Mouse (Mus musculus) midbrain, postnatal 0 days (tissue): Measurements from ENCODE around the gene Aldoc. TPM values are rescaled to one million over a fixed set of nuclear protein-coding genes. Genes with fewer than 3 reads are reported as not detected.

Experiments
- ATAC-seq: fragments of 200-750 bp; cut with Nextera tagmentation; 2 replicates; pipeline ENCODE4 v1.8.0; 2017; ENCODE audit warnings: moderate number of reproducible peaks, mild to moderate bottlenecking, moderate TSS enrichment, moderate library complexity; ENCODE audit not compliant: low FRiP score
- DNase-seq: peaks from one replicate; pipeline ENCODE4 v3.0.0-alpha.2; 2015; ENCODE audit warnings: low spot score
- H3K27ac ChIP-seq: fragments of 300-500 bp; sonication (generic); 2 replicates; pipeline ENCODE4 v1.5.1; 2014; ENCODE audit warnings: low read depth, mild to moderate bottlenecking, low read length, mixed read lengths
- H3K27me3 ChIP-seq: fragments of 300-500 bp; sonication (generic); 2 replicates; pipeline ENCODE4 v1.6.1; 2014; ENCODE audit warnings: low read length, control low read depth, mixed read lengths; ENCODE audit not compliant: insufficient read depth
- H3K36me3 ChIP-seq: fragments of 300-500 bp; sonication (generic); 2 replicates; pipeline ENCODE4 v1.6.1; 2014; ENCODE audit warnings: low read length, control low read depth, mixed read lengths; ENCODE audit not compliant: insufficient read depth
- H3K4me1 ChIP-seq: fragments of 300-500 bp; sonication (generic); 2 replicates; pipeline ENCODE4 v1.6.1; 2014; ENCODE audit warnings: mild to moderate bottlenecking, control low read depth, antibody characterized with exemption, low read length, mixed read lengths; ENCODE audit not compliant: insufficient read depth
- H3K4me2 ChIP-seq: fragments of 300-500 bp; sonication (generic); 2 replicates; pipeline ENCODE4 v1.6.1; 2014; ENCODE audit warnings: low read depth, mild to moderate bottlenecking, low read length, mixed read lengths; ENCODE audit not compliant: poor library complexity, severe bottlenecking
- H3K4me3 ChIP-seq: fragments of 300-500 bp; sonication (generic); 2 replicates; pipeline ENCODE4 v1.5.1; 2014; ENCODE audit warnings: low read depth, mild to moderate bottlenecking, low read length, moderate library complexity
- H3K9ac ChIP-seq: fragments of 300-500 bp; sonication (generic); replicated peaks from 2 replicates; pipeline ENCODE4 v1.6.1; 2014; ENCODE audit warnings: mild to moderate bottlenecking, low read length, moderate library complexity, mixed read lengths; ENCODE audit not compliant: poor library complexity, severe bottlenecking
- H3K9me3 ChIP-seq: fragments of 300-500 bp; sonication (generic); 2 replicates; pipeline ENCODE4 v1.6.1; 2016; ENCODE audit warnings: low read length, control low read depth
- CTCF ChIP-seq: IDR thresholded peaks from 2 replicates; pipeline ENCODE4 v1.5.1; 2016; ENCODE audit warnings: antibody characterized with exemption, mild to moderate bottlenecking
- WGBS: fragments of 180-500 bp; shearing (Covaris S2); extraction: QIAGEN DNeasy Blood & Tissue Kit; methylation state at CpG from one replicate; pipeline ENCODE4 v1.1.7; 2014; 5-methylcytosine and 5-hydroxymethylcytosine counted together
- polyA plus RNA-seq: library from polyadenylated mRNA; unstranded; fragments of >200 nt; fragmentation: Nextera tagmentation; extraction: Ambion mirVana; gene quantifications from 2 replicates; pipeline ENCODE4 v1.2.1, GENCODE M21; 2015
- total RNA-seq: library from RNA; depleted of rRNA; stranded (reverse); fragments of >200 nt; gene quantifications from 2 replicates; pipeline ENCODE4 v1.2.3, GENCODE M21; 2014

Aldoc gene
- total and polyA plus RNA-seq, 2 experiments from 2014 or later, result 224 to 359 TPM

- Histone ChIP-seq H3K4me2 (no peak overlapping the region), H3K27ac (no peak overlapping the region), H3K9ac (no peak overlapping the region), H3K9me3 (no peaks in the 10 kb centered on the region), H3K27me3 (no peaks in the 10 kb centered on the region), H3K36me3 (0 out of 2 replicates have a peak, but pooled peaks cover 2% of the 10 kb centered on the region), H3K4me1 (peaks cover 8% of the 10 kb centered on the region; the same call in 1 of the 2 replicates), H3K4me3 (no peak overlapping the region)
- TF ChIP-seq CTCF, result no peak
- 94% methylated on average over 4 of the region's 4 CpGs for WGBS
- ATAC-seq (no peak), DNase-seq (no peak)
Measured at GRCm38 (mm10) chr11:78327215-78327614, 4.4 kb downstream of the Aldoc start.

- Histone ChIP-seq H3K9me3 (no peaks in the 10 kb centered on the region), H3K4me3 (peak within 1 kb of the TSS; percentile 78), H3K36me3 (peaks cover 6% of the 10 kb centered on the region; the same call in 1 of the 2 replicates), H3K27me3 (no peaks in the 10 kb centered on the region), H3K27ac (no peak within 1 kb of the TSS), H3K9ac (peak within 1 kb of the TSS; percentile 79), H3K4me2 (peak within 1 kb of the TSS; percentile 88), H3K4me1 (peaks cover 5% of the 10 kb centered on the region; the same call in 1 of the 2 replicates)
- WGBS, result 12% methylated on average over 37 of the region's 37 CpGs
- peak; percentile 95 for ATAC-seq
- peak; percentile 45; the same call in 1 of the 2 replicates for TF ChIP-seq CTCF
- DNase-seq, result peak; percentile 96
Measured at GRCm38 (mm10) chr11:78327634-78328511, 5.1 kb downstream of the Aldoc start, which contains the start of gene Pigs. Gene Pigs, plus strand, starts transcription at chr11:78328415.

GRCm38 (mm10) chr11:78328512-78329056 lies 5.8 kb downstream of the Aldoc start:
- no peak for TF ChIP-seq CTCF
- H3K36me3 ChIP-seq, result peaks cover 12% of the 10 kb centered on the region
- under 1% methylated on average over 41 of the region's 41 CpGs for WGBS
- no peak for DNase-seq
- H3K4me2 ChIP-seq, result peak overlapping the region; percentile 88
- H3K9me3 ChIP-seq, result no peaks in the 10 kb centered on the region
- peak overlapping the region; percentile 78 for H3K4me3 ChIP-seq
- H3K27ac ChIP-seq, result no peak overlapping the region
- peaks cover 5% of the 10 kb centered on the region; the same call in 1 of the 2 replicates for H3K4me1 ChIP-seq
- peak; percentile 67 for ATAC-seq
- peak overlapping the region; percentile 79 for H3K9ac ChIP-seq
- H3K27me3 ChIP-seq, result no peaks in the 10 kb centered on the region

- TF ChIP-seq CTCF, result no peak
- peaks cover 32% of the 10 kb centered on the region for H3K36me3 ChIP-seq
- H3K4me3 ChIP-seq, result no peak overlapping the region
- DNase-seq, result no peak
- 96% methylated on average over 12 of the region's 12 CpGs for WGBS
- H3K4me2 ChIP-seq, result no peak overlapping the region
- H3K4me1 ChIP-seq, result peaks cover 5% of the 10 kb centered on the region; the same call in 1 of the 2 replicates
- no peak for ATAC-seq
- H3K27ac ChIP-seq, result no peak overlapping the region
- no peak overlapping the region for H3K9ac ChIP-seq
- H3K27me3 ChIP-seq, result no peaks in the 10 kb centered on the region
- no peaks in the 10 kb centered on the region for H3K9me3 ChIP-seq
Measured at GRCm38 (mm10) chr11:78332676-78333075, 9.9 kb downstream of the Aldoc start.

GRCm38 (mm10) chr11:78333992-78334391 lies 11.2 kb downstream of the Aldoc start:
- WGBS, result 90% methylated on average over 5 of the region's 5 CpGs
- peaks cover 33% of the 10 kb centered on the region for H3K36me3 ChIP-seq
- H3K27me3 ChIP-seq, result no peaks in the 10 kb centered on the region
- H3K4me3 ChIP-seq, result no peak overlapping the region
- no peaks in the 10 kb centered on the region for H3K9me3 ChIP-seq
- no peak overlapping the region for H3K4me2 ChIP-seq
- DNase-seq (no peak), ATAC-seq (no peak)
- H3K27ac ChIP-seq, result no peak overlapping the region
- H3K4me1 ChIP-seq, result peaks cover 4% of the 10 kb centered on the region; the same call in 1 of the 2 replicates
- no peak for TF ChIP-seq CTCF
- H3K9ac ChIP-seq, result no peak overlapping the region

GRCm38 (mm10) chr11:78337040-78337439 lies 14.3 kb downstream of the Aldoc start:
- no peaks in the 10 kb centered on the region for H3K27me3 ChIP-seq
- H3K4me1 ChIP-seq, result no peaks in the 10 kb centered on the region
- WGBS, result 98% methylated on average over 8 of the region's 8 CpGs
- ATAC-seq (no peak), DNase-seq (no peak)
- H3K9ac ChIP-seq, result no peak overlapping the region
- no peaks in the 10 kb centered on the region for H3K9me3 ChIP-seq
- H3K36me3 ChIP-seq, result peaks cover 50% of the 10 kb centered on the region
- H3K4me2 ChIP-seq, result no peak overlapping the region
- no peak overlapping the region for H3K4me3 ChIP-seq
- no peak for TF ChIP-seq CTCF
- H3K27ac ChIP-seq, result no peak overlapping the region
